Mouse (Mus musculus): Measurements from ENCODE around the gene Lpcat2. TPM values are rescaled to one million over a fixed set of nuclear protein-coding genes. Genes with fewer than 3 reads are reported as not detected.

Gene Lpcat2
- polyA plus RNA-seq, 1 experiment, result 10.6 TPM

DNA sequence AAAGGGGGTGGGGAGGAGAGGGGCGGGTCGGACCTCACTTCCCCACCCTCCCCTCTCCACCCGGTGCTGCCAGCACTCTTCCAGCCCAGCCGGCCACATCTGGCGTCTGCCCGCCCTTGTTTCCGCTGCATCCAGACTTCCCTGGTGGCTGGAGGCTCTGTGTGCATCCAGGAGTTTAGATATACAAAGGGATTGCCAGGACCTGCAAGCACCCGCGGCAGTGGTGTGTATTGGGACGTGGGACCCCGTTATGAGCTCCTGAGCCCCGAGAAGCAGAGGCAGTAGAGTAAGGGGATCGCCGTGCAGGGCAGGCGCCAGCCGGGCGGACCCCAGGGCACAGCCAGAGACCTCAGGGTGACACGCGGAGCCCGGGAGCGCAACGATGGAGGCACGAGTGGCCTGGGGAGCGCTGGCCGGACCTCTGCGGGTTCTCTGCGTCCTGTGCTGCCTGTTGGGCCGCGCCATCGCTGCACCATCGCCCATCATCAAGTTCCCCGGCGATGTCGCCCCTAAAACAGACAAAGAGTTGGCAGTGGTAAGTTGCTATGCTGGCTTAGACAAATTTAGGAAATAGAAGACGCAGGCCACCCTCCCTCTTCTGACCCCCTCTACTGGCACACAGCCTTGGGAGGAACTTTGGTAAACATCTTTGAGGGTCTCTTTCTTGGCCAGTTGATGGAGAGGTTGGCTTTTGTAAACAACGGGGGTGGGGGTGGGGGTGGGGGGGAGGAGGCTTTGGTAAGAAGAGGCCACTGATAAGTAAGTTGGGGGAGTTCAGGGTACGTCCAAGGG lies 27.7 kb upstream of the Lpcat2 start, which contains the start of gene Mmp2:
Gene Mmp2 (plus strand): TSS at position 49 of the 792 bp plus-strand sequence.
- no peak within 1 kb of the TSS for H3K27ac ChIP-seq (ENCODE audit: insufficient read depth, low read length)
- H3K27me3 ChIP-seq (ENCODE audit: control insufficient read depth, insufficient read depth, low read length), result no peaks in the 10 kb centered on the region; the same call in 1 of the 2 replicates
- no peak for DNase-seq
- no peak for TF ChIP-seq POLR2A (IDR thresholded peaks at IDR 0.05; ENCODE audit: borderline replicate concordance, insufficient read depth, low read length)
- no peak for TF ChIP-seq CTCF (IDR thresholded peaks at IDR 0.05; ENCODE audit: borderline replicate concordance, insufficient read depth, low read depth, low read length)
- WGBS, result 2% methylated on average over 37 of the region's 37 CpGs
- H3K4me1 ChIP-seq (ENCODE audit: control insufficient read depth, insufficient read depth, low read length), result no peaks in the 10 kb centered on the region
- no peak within 1 kb of the TSS for H3K4me3 ChIP-seq (replicated peaks; ENCODE audit: insufficient read depth, low read depth, low read length)

DNA sequence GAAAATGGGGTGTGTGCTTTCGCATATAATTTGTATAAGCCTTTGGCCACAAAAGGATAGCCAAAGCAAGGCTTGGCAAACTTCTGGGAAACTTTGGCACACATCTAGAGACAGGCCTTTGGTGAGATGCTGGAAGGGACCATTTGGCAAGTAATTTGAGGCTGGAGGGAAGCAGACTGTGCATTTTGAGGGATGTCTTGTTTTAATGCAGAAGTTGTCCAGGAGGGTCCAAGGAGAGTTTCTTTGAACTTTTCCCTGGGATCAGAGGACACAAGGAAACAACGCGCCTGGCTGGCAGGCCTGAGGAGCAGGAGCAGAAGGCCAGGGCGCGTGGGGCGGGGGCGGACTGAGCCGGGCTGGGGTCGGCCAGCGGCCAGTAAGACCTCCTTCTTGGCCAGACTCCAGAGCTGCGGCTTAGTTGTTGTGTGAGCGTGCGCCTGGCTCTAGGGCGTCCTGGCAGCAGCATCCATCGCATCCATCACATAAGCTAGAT lies 26.8 kb upstream of the Lpcat2 start:
- Histone ChIP-seq H3K4me3 (replicated peaks; ENCODE audit: insufficient read depth, low read depth, low read length) (no peak overlapping the region), H3K27me3 (ENCODE audit: control insufficient read depth, insufficient read depth, low read length) (no peaks in the 10 kb centered on the region; the same call in 1 of the 2 replicates), H3K27ac (ENCODE audit: insufficient read depth, low read length) (no peak overlapping the region), H3K4me1 (ENCODE audit: control insufficient read depth, insufficient read depth, low read length) (no peaks in the 10 kb centered on the region)
- TF ChIP-seq CTCF (IDR thresholded peaks at IDR 0.05; ENCODE audit: borderline replicate concordance, insufficient read depth, low read depth, low read length), result no peak
- TF ChIP-seq POLR2A (IDR thresholded peaks at IDR 0.05; ENCODE audit: borderline replicate concordance, insufficient read depth, low read length), result no peak
- peak in 1 of 2 experiments; percentile 20 for DNase-seq
- 6% methylated on average over 15 of the region's 15 CpGs for WGBS

DNA sequence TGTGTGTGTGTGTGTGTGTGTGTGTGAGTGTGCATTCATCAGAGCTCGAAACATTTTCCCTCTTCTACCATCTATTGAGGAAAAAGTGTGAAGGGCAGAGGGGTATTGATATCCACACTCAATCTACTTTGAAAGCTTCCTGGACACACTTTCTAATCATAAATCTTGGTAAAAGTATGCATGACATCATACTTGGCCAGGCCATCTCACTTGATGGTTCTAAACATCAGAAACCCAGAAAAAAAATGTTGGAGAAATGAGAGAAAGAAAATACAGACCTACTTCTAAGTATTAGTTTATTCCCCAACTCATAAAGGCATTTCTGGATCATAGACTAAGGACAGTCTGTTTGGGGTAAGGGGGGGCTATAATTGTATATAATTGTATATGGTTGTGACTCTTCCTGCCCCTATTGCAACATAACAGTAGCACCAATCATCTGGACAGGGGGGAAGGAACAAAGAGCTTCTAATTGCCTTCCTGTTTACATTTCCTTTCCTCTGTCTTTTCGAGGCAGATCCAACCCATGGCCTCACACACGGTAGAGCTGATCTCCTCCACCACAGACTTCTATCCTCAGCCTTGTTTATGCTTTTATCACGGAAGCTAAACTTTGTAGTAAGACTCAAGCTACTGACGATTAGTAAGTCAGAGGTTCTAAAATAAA lies 20.9 kb upstream of the Lpcat2 start:
- H3K4me3 ChIP-seq (replicated peaks; ENCODE audit: insufficient read depth, low read depth, low read length), result no peak overlapping the region
- no peak for TF ChIP-seq POLR2A (IDR thresholded peaks at IDR 0.05; ENCODE audit: borderline replicate concordance, insufficient read depth, low read length)
- no peak for TF ChIP-seq CTCF (IDR thresholded peaks at IDR 0.05; ENCODE audit: borderline replicate concordance, insufficient read depth, low read depth, low read length)
- no peaks in the 10 kb centered on the region for H3K27me3 ChIP-seq (ENCODE audit: control insufficient read depth, insufficient read depth, low read length)
- H3K4me1 ChIP-seq (ENCODE audit: control insufficient read depth, insufficient read depth, low read length), result no peaks in the 10 kb centered on the region
- H3K27ac ChIP-seq (ENCODE audit: insufficient read depth, low read length), result no peak overlapping the region
- DNase-seq, result no peak
- 87% methylated on average over 5 of the region's 5 CpGs for WGBS

DNA sequence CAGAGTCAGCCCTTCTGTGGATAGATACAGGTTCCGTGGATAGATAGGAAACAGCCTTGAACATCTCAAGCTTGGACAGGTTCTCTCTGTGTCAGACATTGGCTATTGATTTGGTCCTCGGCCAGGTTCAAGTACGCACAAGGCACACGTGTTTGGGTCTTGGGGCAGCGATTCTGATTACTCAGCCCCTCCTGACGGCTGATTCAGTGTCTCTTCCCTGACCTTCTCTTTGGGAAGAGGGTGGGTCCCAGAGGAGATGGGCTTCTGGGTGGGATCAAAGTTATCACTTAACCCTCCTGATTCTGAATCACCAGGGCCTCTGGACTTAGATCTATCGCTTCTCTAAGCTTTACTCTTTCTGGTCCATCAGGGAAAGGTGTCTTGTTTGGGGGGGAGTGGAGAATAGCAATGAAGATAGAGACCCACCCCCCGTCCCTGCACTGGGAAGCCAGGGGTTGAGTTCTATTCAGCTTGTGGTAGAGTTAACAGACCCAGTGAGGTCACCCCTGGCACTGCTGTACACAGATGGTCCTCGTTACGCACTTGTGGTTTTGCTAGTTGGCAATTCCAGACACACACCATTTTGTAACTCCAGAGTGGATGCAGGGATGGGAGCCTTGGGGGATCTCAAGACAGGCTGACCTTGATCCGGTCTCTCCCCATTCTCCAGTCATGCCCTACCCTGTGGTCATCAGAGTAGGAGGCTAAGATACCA lies 20.2 kb upstream of the Lpcat2 start:
- TF ChIP-seq CTCF (IDR thresholded peaks at IDR 0.05; ENCODE audit: borderline replicate concordance, insufficient read depth, low read depth, low read length) (no peak), POLR2A (IDR thresholded peaks at IDR 0.05; ENCODE audit: borderline replicate concordance, insufficient read depth, low read length) (no peak)
- H3K4me1 ChIP-seq (ENCODE audit: control insufficient read depth, insufficient read depth, low read length), result no peaks in the 10 kb centered on the region
- DNase-seq, result no peak
- 63% methylated on average over 11 of the region's 11 CpGs for WGBS
- H3K4me3 ChIP-seq (replicated peaks; ENCODE audit: insufficient read depth, low read depth, low read length), result no peak overlapping the region
- H3K27me3 ChIP-seq (ENCODE audit: control insufficient read depth, insufficient read depth, low read length), result no peaks in the 10 kb centered on the region
- no peak overlapping the region for H3K27ac ChIP-seq (ENCODE audit: insufficient read depth, low read length)

DNA sequence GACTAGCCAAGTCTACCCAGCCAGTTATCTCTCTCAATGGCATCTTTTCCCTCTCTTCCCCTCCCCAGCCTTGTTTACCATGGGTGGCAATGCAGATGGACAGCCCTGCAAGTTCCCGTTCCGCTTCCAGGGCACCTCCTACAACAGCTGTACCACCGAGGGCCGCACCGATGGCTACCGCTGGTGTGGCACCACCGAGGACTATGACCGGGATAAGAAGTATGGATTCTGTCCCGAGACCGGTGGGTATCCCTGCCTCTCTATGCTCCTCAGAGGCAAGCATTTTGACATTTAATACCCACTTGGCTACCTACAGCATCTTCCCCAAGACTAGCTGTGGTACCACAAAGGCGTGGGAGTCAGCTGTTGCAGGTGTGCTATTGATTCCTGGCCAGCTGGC lies 19.2 kb upstream of the Lpcat2 start:
- no peak for TF ChIP-seq POLR2A (IDR thresholded peaks at IDR 0.05; ENCODE audit: borderline replicate concordance, insufficient read depth, low read length)
- no peak for TF ChIP-seq CTCF (IDR thresholded peaks at IDR 0.05; ENCODE audit: borderline replicate concordance, insufficient read depth, low read depth, low read length)
- Histone ChIP-seq H3K27ac (ENCODE audit: insufficient read depth, low read length) (no peak overlapping the region), H3K27me3 (ENCODE audit: control insufficient read depth, insufficient read depth, low read length) (no peaks in the 10 kb centered on the region), H3K4me3 (replicated peaks; ENCODE audit: insufficient read depth, low read depth, low read length) (no peak overlapping the region), H3K4me1 (ENCODE audit: control insufficient read depth, insufficient read depth, low read length) (no peaks in the 10 kb centered on the region)
- DNase-seq, result no peak
- WGBS, result 74% methylated on average over 11 of the region's 11 CpGs

DNA sequence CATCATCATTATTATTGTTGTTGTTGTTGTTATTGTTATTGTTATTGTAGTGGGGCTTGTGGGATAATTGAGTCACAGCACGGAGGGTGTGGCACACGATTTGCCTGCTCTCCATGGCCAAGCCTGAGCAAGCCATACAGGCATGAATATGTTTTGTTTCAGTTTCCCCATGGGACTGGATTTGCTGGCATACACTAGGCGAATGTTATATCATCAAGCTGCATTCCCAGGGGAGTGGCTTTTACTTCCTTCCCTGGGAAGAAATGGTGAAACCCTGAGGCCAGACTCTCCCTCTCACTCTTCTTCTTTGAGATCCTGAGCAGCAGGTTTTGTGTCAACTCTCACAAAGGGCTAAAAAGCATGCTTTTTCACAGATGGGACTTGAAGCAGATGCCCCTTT lies 16.5 kb upstream of the Lpcat2 start:
- DNase-seq, result no peak
- Histone ChIP-seq H3K4me1 (ENCODE audit: control insufficient read depth, insufficient read depth, low read length) (no peaks in the 10 kb centered on the region), H3K27ac (ENCODE audit: insufficient read depth, low read length) (no peak overlapping the region), H3K27me3 (ENCODE audit: control insufficient read depth, insufficient read depth, low read length) (no peaks in the 10 kb centered on the region), H3K4me3 (replicated peaks; ENCODE audit: insufficient read depth, low read depth, low read length) (no peak overlapping the region)
- 67% methylated on average over 3 of the region's 3 CpGs for WGBS
- no peak for TF ChIP-seq CTCF (IDR thresholded peaks at IDR 0.05; ENCODE audit: borderline replicate concordance, insufficient read depth, low read depth, low read length)
- no peak for TF ChIP-seq POLR2A (IDR thresholded peaks at IDR 0.05; ENCODE audit: borderline replicate concordance, insufficient read depth, low read length)

DNA sequence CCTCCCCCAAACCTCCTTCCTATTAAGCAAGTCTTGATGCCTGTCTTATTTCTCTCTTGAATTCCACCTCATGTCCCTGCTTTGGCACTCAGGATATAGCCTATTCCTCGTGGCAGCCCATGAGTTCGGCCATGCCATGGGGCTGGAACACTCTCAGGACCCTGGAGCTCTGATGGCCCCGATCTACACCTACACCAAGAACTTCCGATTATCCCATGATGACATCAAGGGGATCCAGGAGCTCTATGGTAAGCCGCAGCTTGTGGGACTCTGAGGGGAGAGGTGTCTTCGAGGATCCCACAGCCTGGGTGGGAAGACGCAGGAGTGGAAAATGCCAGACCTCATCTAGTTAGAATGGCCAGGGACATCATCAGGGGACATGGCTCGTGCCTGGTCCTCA lies 16.0 kb upstream of the Lpcat2 start:
- Histone ChIP-seq H3K27ac (ENCODE audit: insufficient read depth, low read length) (no peak overlapping the region), H3K27me3 (ENCODE audit: control insufficient read depth, insufficient read depth, low read length) (no peaks in the 10 kb centered on the region), H3K4me3 (replicated peaks; ENCODE audit: insufficient read depth, low read depth, low read length) (no peak overlapping the region), H3K4me1 (ENCODE audit: control insufficient read depth, insufficient read depth, low read length) (no peaks in the 10 kb centered on the region)
- DNase-seq, result no peak
- TF ChIP-seq CTCF (IDR thresholded peaks at IDR 0.05; ENCODE audit: borderline replicate concordance, insufficient read depth, low read depth, low read length) (no peak), POLR2A (IDR thresholded peaks at IDR 0.05; ENCODE audit: borderline replicate concordance, insufficient read depth, low read length) (no peak)
- WGBS, result 89% methylated on average over 8 of the region's 8 CpGs

All from cerebellum, adult 2 months (tissue).